Mouse (Mus musculus) liver, embryonic 14.5 days (tissue): ENCODE measurements around the gene Sema3c. TPM values are rescaled to one million over a fixed set of nuclear protein-coding genes. Genes with fewer than 3 reads are reported as not detected.

Experiments
- ATAC-seq: fragments of 200-750 bp; cut with Nextera tagmentation; 2 replicates; pipeline ENCODE4 v1.8.0; 2017; ENCODE audit warnings: moderate number of reproducible peaks, mild to moderate bottlenecking, moderate library complexity; ENCODE audit not compliant: insufficient read depth
- DNase-seq, 3 experiments: peaks; one replicate each; pipeline ENCODE4 v3.0.0-alpha.2; 2012 to 2013; ENCODE audit warnings: low read depth in 3 of 3, low spot score in 3 of 3
- H3K27ac ChIP-seq: fragments of 300-500 bp; sonication (generic); 2 replicates; pipeline ENCODE4 v1.5.1; 2014; ENCODE audit warnings: moderate library complexity, mild to moderate bottlenecking, control low read depth, inconsistent platforms
- H3K27me3 ChIP-seq: fragments of 300-500 bp; sonication (generic); 2 replicates; pipeline ENCODE4 v1.6.1; 2014; ENCODE audit warnings: mild to moderate bottlenecking, low read length, moderate library complexity; ENCODE audit not compliant: control insufficient read depth, insufficient read depth
- H3K36me3 ChIP-seq: fragments of 300-500 bp; sonication (generic); replicated peaks from 2 replicates; pipeline ENCODE4 v1.6.1; 2014; ENCODE audit warnings: low read depth; ENCODE audit not compliant: control insufficient read depth, insufficient read depth
- H3K4me1 ChIP-seq, 2 experiments: fragments of 200-500 bp in 1 of 2; fragments of 300-500 bp in 1 of 2; sonication (generic) in 1 of 2; replicated peaks; 2 replicates each; pipeline ENCODE4 v1.6.1; 2012 to 2014; ENCODE audit warnings: antibody characterized with exemption in 1 of 2, inconsistent platforms in 1 of 2, low read length in 1 of 2; ENCODE audit not compliant: control insufficient read depth in 2 of 2, insufficient read depth in 2 of 2
- H3K4me2 ChIP-seq: fragments of 300-500 bp; sonication (generic); 2 replicates; pipeline ENCODE4 v1.6.1; 2014; ENCODE audit warnings: low read depth, mild to moderate bottlenecking, control low read depth, moderate library complexity
- H3K4me3 ChIP-seq, 2 experiments: fragments of 200-500 bp in 1 of 2; fragments of 300-500 bp in 1 of 2; sonication (generic) in 1 of 2; 2 replicates each; pipeline ENCODE4 v1.5.1; 2012 to 2014; ENCODE audit warnings: low read depth in 2 of 2, low read length in 2 of 2, mild to moderate bottlenecking in 2 of 2, control low read depth in 1 of 2, inconsistent platforms in 1 of 2, moderate library complexity in 1 of 2; ENCODE audit not compliant: insufficient read depth in 1 of 2
- H3K9ac ChIP-seq: fragments of 300-500 bp; sonication (generic); replicated peaks from 2 replicates; pipeline ENCODE4 v1.6.1; 2014; ENCODE audit warnings: mild to moderate bottlenecking, control low read depth, moderate library complexity
- H3K9me3 ChIP-seq: fragments of 300-500 bp; sonication (generic); 2 replicates; pipeline ENCODE4 v1.6.1; 2016; ENCODE audit warnings: low read length, mixed read lengths; ENCODE audit not compliant: control insufficient read depth
- CTCF ChIP-seq: IDR thresholded peaks from 2 replicates; pipeline ENCODE4 v1.5.1; 2016; ENCODE audit warnings: antibody characterized with exemption, low read depth, control low read depth
- EP300 ChIP-seq: IDR thresholded peaks from 2 replicates; pipeline ENCODE4 v1.6.1; 2016; ENCODE audit warnings: antibody characterized with exemption, low read depth
- WGBS: fragments of 180-500 bp; shearing (Covaris S2); extraction: QIAGEN DNeasy Blood & Tissue Kit; methylation state at CpG from one replicate; pipeline ENCODE4 v1.1.7; 2014; ENCODE audit not compliant: insufficient replicate concordance; 5-methylcytosine and 5-hydroxymethylcytosine counted together
- polyA plus RNA-seq, 2 experiments: library from polyadenylated mRNA; depleted of rRNA in 1 of 2; stranded (reverse) in 1 of 2; unstranded in 1 of 2; fragments of >200 nt; fragmentation: Nextera tagmentation in 1 of 2; extraction: Ambion mirVana in 1 of 2; gene quantifications; 2 replicates each; pipeline versions ENCODE4 v1.2.1 to v1.2.3; 2012 to 2014

The Sema3c gene
- polyA plus RNA-seq, 2 experiments = 0.10 to 0.15 TPM

- TF ChIP-seq EP300 (no peak), CTCF (no peak)
- Histone ChIP-seq H3K27me3 (no peaks in the 10 kb centered on the region), H3K4me2 (no peak overlapping the region), H3K36me3 (no peaks in the 10 kb centered on the region), H3K27ac (no peak overlapping the region), H3K9ac (no peak overlapping the region), H3K4me1 (no peaks in the 10 kb centered on the region), H3K4me3 (no peak overlapping the region), H3K9me3 (no peaks in the 10 kb centered on the region)
- DNase-seq (no peak), ATAC-seq (no peak)
- 48% methylated on average over 3 of the region's 3 CpGs for whole genome bisulfite sequencing
Observed at GRCm38 (mm10) chr5:17707086-17707485, 133.0 kb downstream of the Sema3c start.

GRCm38 (mm10) chr5:17712374-17712773, 138.3 kb downstream of the Sema3c start:
- 43% methylated on average over 4 of the region's 4 CpGs for WGBS

GRCm38 (mm10) chr5:17715206-17715605, 141.1 kb downstream of the Sema3c start:
- Histone ChIP-seq H3K4me2 (no peak overlapping the region), H3K4me1 (no peaks in the 10 kb centered on the region), H3K27me3 (no peaks in the 10 kb centered on the region), H3K36me3 (no peaks in the 10 kb centered on the region), H3K9me3 (no peaks in the 10 kb centered on the region), H3K27ac (no peak overlapping the region), H3K4me3 (no peak overlapping the region), H3K9ac (no peak overlapping the region)
- WGBS = 57% methylated on average over 1 of the region's 1 CpGs
- ATAC-seq = no peak
- no peak for TF ChIP-seq CTCF
- TF ChIP-seq EP300 = no peak
- DNase-seq = no peak

More at GRCm38 (mm10) chr5:17712374-17712773, 138.3 kb downstream of the Sema3c start:
- no peak overlapping the region for H3K4me2 ChIP-seq
- ATAC-seq (no peak), DNase-seq (no peak)
- H3K9me3 ChIP-seq = no peaks in the 10 kb centered on the region
- no peaks in the 10 kb centered on the region for H3K4me1 ChIP-seq
- no peak overlapping the region for H3K27ac ChIP-seq
- TF ChIP-seq CTCF (no peak), EP300 (no peak)
- H3K4me3 ChIP-seq = no peak overlapping the region
- H3K27me3 ChIP-seq = no peaks in the 10 kb centered on the region
- no peaks in the 10 kb centered on the region for H3K36me3 ChIP-seq
- H3K9ac ChIP-seq = no peak overlapping the region

GRCm38 (mm10) chr5:17720011-17720410, 145.9 kb downstream of the Sema3c start:
- Histone ChIP-seq H3K4me3 (no peak overlapping the region), H3K36me3 (no peaks in the 10 kb centered on the region), H3K27ac (no peak overlapping the region), H3K4me1 (no peaks in the 10 kb centered on the region), H3K9me3 (no peaks in the 10 kb centered on the region), H3K4me2 (no peak overlapping the region), H3K9ac (no peak overlapping the region), H3K27me3 (no peaks in the 10 kb centered on the region)
- TF ChIP-seq CTCF = no peak
- TF ChIP-seq EP300 = no peak
- no peak for ATAC-seq
- 66% methylated on average over 4 of the region's 4 CpGs for WGBS
- DNase-seq = no peak

- DNase-seq = no peak
- Histone ChIP-seq H3K27ac (no peak overlapping the region), H3K36me3 (no peaks in the 10 kb centered on the region), H3K4me2 (no peak overlapping the region), H3K9ac (no peak overlapping the region), H3K27me3 (no peaks in the 10 kb centered on the region), H3K9me3 (no peaks in the 10 kb centered on the region), H3K4me1 (no peaks in the 10 kb centered on the region), H3K4me3 (no peak overlapping the region)
- WGBS = 43% methylated on average over 2 of the region's 2 CpGs
- no peak for ATAC-seq
- TF ChIP-seq EP300 = no peak
Observed at GRCm38 (mm10) chr5:17724031-17724430, 149.9 kb downstream of the Sema3c start.
